Mouse (Mus musculus) gastrocnemius, postnatal 14 days (tissue): ENCODE measurements around the gene Sult1b1. TPM values are rescaled to one million over a fixed set of nuclear protein-coding genes. Genes with fewer than 3 reads are reported as not detected.
"Not testable (repeated sequence)": the region's sequence is repeated elsewhere in the genome, so short reads cannot be mapped to it uniquely, and the experiment has no call there.

Source experiments
- DNase-seq: peaks from one replicate; pipeline ENCODE4 v3.0.0; 2021; ENCODE audit warnings: mixed read lengths
- intact Hi-C: fragments of 180-260 bp; cut with DNase I; formaldehyde crosslinking; loops from one replicate; pipeline ENCODE4 v1.15.1; 2025; ENCODE audit warnings: low total_unique reads
- long read RNA-seq, 2 experiments: library from polyadenylated mRNA; stranded (forward); transcript quantifications; one replicate each; pipeline ENCODE4 v2.0.0; 2021
- total RNA-seq, 2 experiments: library from RNA; stranded (reverse); gene quantifications; 2 replicates each; pipeline ENCODE4 v1.2.3; 2021

Gene Sult1b1
- total RNA-seq: not detected
- long read RNA-seq, experiment 1: 0 reads
- long read RNA-seq, experiment 2: 0 reads

GRCm38 (mm10) chr5:87538111-87538510 lies at the start of gene Sult1b1:
Sult1b1 (minus strand) TSS chr5:87538195.
- intact Hi-C loops: no loop called here
- no peak for DNase-seq

GRCm38 (mm10) chr5:87580389-87580788 lies 42.4 kb upstream of the Sult1b1 start:
- intact Hi-C loops: no loop called here
- no peak for DNase-seq

GRCm38 (mm10) chr5:87574174-87574573 lies 36.2 kb upstream of the Sult1b1 start:
- no peak for DNase-seq
- intact Hi-C loops: no loop called here

GRCm38 (mm10) chr5:87573490-87573889 lies 35.5 kb upstream of the Sult1b1 start:
- DNase-seq: no peak
- intact Hi-C loops: no loop called here

- DNase-seq: no peak
- intact Hi-C loops: no loop called here
These were observed 34.8 kb upstream of the Sult1b1 start for GRCm38 (mm10) chr5:87572781-87573180.

GRCm38 (mm10) chr5:87568845-87569244 lies 30.9 kb upstream of the Sult1b1 start, which contains the start of gene Sult1d1:
Sult1d1 (minus strand) TSS chr5:87569027.
- intact Hi-C loops: no loop called here
- no peak for DNase-seq

GRCm38 (mm10) chr5:87567306-87567705 lies 29.3 kb upstream of the Sult1b1 start:
- intact Hi-C loops: no loop called here
- no peak for DNase-seq

GRCm38 (mm10) chr5:87562966-87563365 lies 25.0 kb upstream of the Sult1b1 start:
- intact Hi-C loops: no loop called here
- no peak for DNase-seq

GRCm38 (mm10) chr5:87562526-87562925 lies 24.5 kb upstream of the Sult1b1 start:
- intact Hi-C loops: no loop called here
- no peak for DNase-seq

- no peak for DNase-seq
- intact Hi-C loops: no loop called here
These were observed 22.1 kb upstream of the Sult1b1 start for GRCm38 (mm10) chr5:87560145-87560544.

GRCm38 (mm10) chr5:87550935-87551334 lies 12.9 kb upstream of the Sult1b1 start:
- no peak for DNase-seq
- intact Hi-C loops: no loop called here

- intact Hi-C loops: no loop called here
- DNase-seq: no peak
These were observed 1.9 kb downstream of the Sult1b1 start for GRCm38 (mm10) chr5:87535994-87536644.

GRCm38 (mm10) chr5:87532288-87532687 lies 5.7 kb downstream of the Sult1b1 start:
- no peak for DNase-seq
- intact Hi-C loops: no loop called here

GRCm38 (mm10) chr5:87523561-87523960 lies 14.4 kb downstream of the Sult1b1 start:
- intact Hi-C loops, DNase-seq: not testable (repeated sequence)

GRCm38 (mm10) chr5:87505776-87506458 lies 32.1 kb downstream of the Sult1b1 start:
- DNase-seq: no peak
- intact Hi-C loops: no loop called here

GRCm38 (mm10) chr5:87502687-87503086 lies 35.3 kb downstream of the Sult1b1 start:
- intact Hi-C loops: no loop called here
- no peak for DNase-seq

GRCm38 (mm10) chr5:87499341-87499740 lies 38.7 kb downstream of the Sult1b1 start:
- no peak for DNase-seq
- intact Hi-C loops: no loop called here

GRCm38 (mm10) chr5:87498936-87499335 lies 39.1 kb downstream of the Sult1b1 start:
- intact Hi-C loops: no loop called here
- DNase-seq: no peak

GRCm38 (mm10) chr5:87490771-87491170 lies 47.2 kb downstream of the Sult1b1 start, which contains the start of gene Ugt2a1:
Ugt2a1 (minus strand) TSS chr5:87490871.
- intact Hi-C loops: no loop called here
- DNase-seq: no peak

- intact Hi-C loops, DNase-seq: not testable (repeated sequence)
These were observed 51.3 kb downstream of the Sult1b1 start, which contains the start of gene Gm43638 for GRCm38 (mm10) chr5:87486706-87487105. Gm43638 (minus strand) TSS chr5:87486806.

GRCm38 (mm10) chr5:87482160-87482559 lies 55.8 kb downstream of the Sult1b1 start, which contains the start of gene Ugt2a2:
Ugt2a2 (minus strand) TSS chr5:87482260.
- no peak for DNase-seq
- intact Hi-C loops: no loop called here
